Mouse (Mus musculus): ENCODE results near the gene Chrnb1. TPM values are rescaled to one million over a fixed set of nuclear protein-coding genes. Genes with fewer than 3 reads are reported as not detected.

Chrnb1 gene
- total RNA-seq, 4 experiments from 2014 or later = 0.49 to 2.2 (median 1.1) TPM

Other genes with a start within 250 kb of the Chrnb1 start
- gene Dnah2, start 246.8 kb downstream of the Chrnb1 start, total RNA-seq (2022) = 1 to 10 TPM; 3.1 to 6.3 (median 5.0) TPM
- 100 to 1,000 TPM; 115 to 132 (median 124) TPM for gene Efnb3, start 235.7 kb downstream of the Chrnb1 start, total RNA-seq (2022)
- gene Wrap53, start 215.7 kb downstream of the Chrnb1 start, total RNA-seq (2022) = 10 to 100 TPM; 12.2 to 17.8 (median 12.3) TPM
- 10 to 100 TPM; 27.7 to 36.7 (median 33.7) TPM for gene Trp53, start 215.6 kb downstream of the Chrnb1 start, total RNA-seq (2022)
- 100 to 1,000 TPM; 386 to 493 (median 443) TPM for gene Atp1b2, start 190.0 kb downstream of the Chrnb1 start, total RNA-seq (2022)
- under 1 TPM in 2 of 4 experiments, not detected in 2; 0.59 to 0.92 TPM for gene Shbg, start 178.0 kb downstream of the Chrnb1 start, total RNA-seq (2022)
- 10 to 100 TPM; 13.3 to 19.2 (median 14.8) TPM for gene Sat2, start 173.9 kb downstream of the Chrnb1 start, total RNA-seq (2022)
- gene Fxr2, start 163.0 kb downstream of the Chrnb1 start, total RNA-seq (2022) = 100 to 1,000 TPM; 132 to 154 (median 139) TPM
- not detected for gene Sox15, start 140.6 kb downstream of the Chrnb1 start, total RNA-seq (2022)
- gene Mpdu1, start 133.3 kb downstream of the Chrnb1 start, total RNA-seq (2022) = 10 to 100 TPM; 51.3 to 60.6 (median 56.8) TPM
- gene Cd68, start 129.8 kb downstream of the Chrnb1 start, total RNA-seq (2022) = 100 to 1,000 TPM in 1 of 4 experiments, 10 to 100 TPM in 3; 10.8 to 113 (median 55.2) TPM
- gene Eif4a1, start 123.5 kb downstream of the Chrnb1 start, total RNA-seq (2022) = 100 to 1,000 TPM; 319 to 328 (median 325) TPM
- 100 to 1,000 TPM in 3 of 4 experiments, 10 to 100 TPM in 1; 82.9 to 123 (median 105) TPM for gene Senp3, start 113.9 kb downstream of the Chrnb1 start, total RNA-seq (2022)
- gene Tnfsf13, start 110.2 kb downstream of the Chrnb1 start, total RNA-seq (2022) = 1 to 10 TPM; 2.9 to 3.8 (median 3.2) TPM
- 10 to 100 TPM in 3 of 4 experiments, 1 to 10 TPM in 1; 9.5 to 17.3 (median 14.4) TPM for gene Tnfsf12, start 100.1 kb downstream of the Chrnb1 start, total RNA-seq (2022)
- gene Tnfsfm13, start 99.8 kb downstream of the Chrnb1 start, total RNA-seq (2022) = 1 to 10 TPM in 3 of 4 experiments, under 1 TPM in 1; 0.83 to 2.2 (median 1.3) TPM
- 10 to 100 TPM; 53.8 to 60.8 (median 59.1) TPM for gene Polr2a, start 37.3 kb downstream of the Chrnb1 start, total RNA-seq (2022)
- gene Slc35g3, start 34.0 kb downstream of the Chrnb1 start, total RNA-seq (2022) = not detected
- 100 to 1,000 TPM; 121 to 145 (median 129) TPM for gene Zbtb4, start 30.0 kb downstream of the Chrnb1 start, total RNA-seq (2022)
- gene Fgf11, start 5.9 kb upstream of the Chrnb1 start, total RNA-seq (2022) = 10 to 100 TPM; 26.1 to 36.5 (median 30.6) TPM
- gene Tmem102, start 9.7 kb upstream of the Chrnb1 start, total RNA-seq (2022) = under 1 TPM in 2 of 4 experiments, not detected in 2; 0.17 to 0.47 TPM
- gene Gm39566, start 19.4 kb upstream of the Chrnb1 start, total RNA-seq (2022) = not detected
- gene Spem2, start 22.5 kb upstream of the Chrnb1 start, total RNA-seq (2022) = not detected
- gene Spem1, start 26.2 kb upstream of the Chrnb1 start, total RNA-seq (2022) = under 1 TPM in 2 of 4 experiments, not detected in 2; 0.31 to 0.75 TPM
- gene Nlgn2, start 41.8 kb upstream of the Chrnb1 start, total RNA-seq (2022) = 100 to 1,000 TPM; 189 to 200 (median 199) TPM
- gene Tmem256, start 42.6 kb upstream of the Chrnb1 start, total RNA-seq (2022) = 100 to 1,000 TPM; 113 to 131 (median 121) TPM
- gene Plscr3, start 50.4 kb upstream of the Chrnb1 start, total RNA-seq (2022) = 10 to 100 TPM; 17.1 to 21.8 (median 20.0) TPM
- gene Tnk1, start 62.8 kb upstream of the Chrnb1 start, total RNA-seq (2022) = not detected
- not detected for gene Tmem95, start 82.1 kb upstream of the Chrnb1 start, total RNA-seq (2022)
- 1 to 10 TPM; 1.4 to 2.8 (median 1.6) TPM for gene Kctd11, start 85.5 kb upstream of the Chrnb1 start, total RNA-seq (2022)
- gene Acap1, start 99.6 kb upstream of the Chrnb1 start, total RNA-seq (2022) = under 1 TPM in 2 of 4 experiments, not detected in 2; 0.14 to 0.34 TPM
- gene 2810408A11Rik, start 105.0 kb upstream of the Chrnb1 start, total RNA-seq (2022) = under 1 TPM in 2 of 4 experiments, not detected in 2; 0.64 to 0.72 TPM
- 100 to 1,000 TPM in 3 of 4 experiments, 10 to 100 TPM in 1; 92.4 to 126 (median 112) TPM for gene Neurl4, start 105.1 kb upstream of the Chrnb1 start, total RNA-seq (2022)
- gene Gps2, start 117.9 kb upstream of the Chrnb1 start, total RNA-seq (2022) = 10 to 100 TPM; 28.2 to 44.5 (median 38.4) TPM
- gene Eif5a, start 126.0 kb upstream of the Chrnb1 start, total RNA-seq (2022) = 100 to 1,000 TPM; 395 to 425 (median 420) TPM
- gene Ybx2, start 139.9 kb upstream of the Chrnb1 start, total RNA-seq (2022) = 10 to 100 TPM; 10.6 to 18.7 (median 13.9) TPM
- gene Slc2a4, start 152.2 kb upstream of the Chrnb1 start, total RNA-seq (2022) = 1 to 10 TPM; 3.0 to 4.6 (median 3.8) TPM
- not detected for gene Cldn7, start 168.8 kb upstream of the Chrnb1 start, total RNA-seq (2022)
- 100 to 1,000 TPM; 108 to 123 (median 119) TPM for gene Ctdnep1, start 185.2 kb upstream of the Chrnb1 start, total RNA-seq (2022)
- 10 to 100 TPM; 69.7 to 96.0 (median 77.7) TPM for gene Elp5, start 186.6 kb upstream of the Chrnb1 start, total RNA-seq (2022)
- gene Gabarap, start 195.2 kb upstream of the Chrnb1 start, total RNA-seq (2022) = 100 to 1,000 TPM; 232 to 255 (median 246) TPM
- 10 to 100 TPM; 45.2 to 59.7 (median 49.7) TPM for gene Phf23, start 199.8 kb upstream of the Chrnb1 start, total RNA-seq (2022)
- gene Dvl2, start 204.7 kb upstream of the Chrnb1 start, total RNA-seq (2022) = 10 to 100 TPM; 35.4 to 54.0 (median 41.6) TPM
- 10 to 100 TPM; 60.3 to 69.1 (median 64.8) TPM for gene Acadvl, start 219.5 kb upstream of the Chrnb1 start, total RNA-seq (2022)
- gene Dlg4, start 221.0 kb upstream of the Chrnb1 start, total RNA-seq (2022) = 100 to 1,000 TPM; 730 to 858 (median 789) TPM